Mouse (Mus musculus) neural tube, embryonic 15.5 days (tissue): ENCODE measurements at regions not wholly inside any gene's neighbourhood (a gene's known extent, or its start where the extent isn't known, plus 50 kb on each side); places are given as distances from the start of the nearest gene placed in this dataset.
"Not testable (repeated sequence)": the region's sequence is repeated elsewhere in the genome, so short reads cannot be mapped to it uniquely, and the experiment has no call there.

ENCODE experiments used
- ATAC-seq: fragments of 200-750 bp; cut with Nextera tagmentation; 2 replicates; pipeline ENCODE4 v1.8.0; 2017; ENCODE audit warnings: mild to moderate bottlenecking, moderate TSS enrichment, moderate library complexity; ENCODE audit not compliant: low FRiP score
- H3K27ac ChIP-seq: fragments of 300-500 bp; sonication (generic); replicated peaks from 2 replicates; pipeline ENCODE4 v1.5.1; 2015; ENCODE audit warnings: mild to moderate bottlenecking, inconsistent platforms
- H3K27me3 ChIP-seq: fragments of 300-500 bp; sonication (generic); replicated peaks from 2 replicates; pipeline ENCODE4 v1.6.1; 2015; ENCODE audit warnings: inconsistent platforms
- H3K36me3 ChIP-seq: fragments of 300-500 bp; sonication (generic); 2 replicates; pipeline ENCODE4 v1.6.1; 2015; ENCODE audit warnings: inconsistent platforms
- H3K4me1 ChIP-seq: fragments of 300-500 bp; sonication (generic); 2 replicates; pipeline ENCODE4 v1.6.1; 2015; ENCODE audit warnings: inconsistent platforms
- H3K4me2 ChIP-seq: fragments of 300-500 bp; sonication (generic); 2 replicates; pipeline ENCODE4 v1.6.1; 2015; ENCODE audit warnings: inconsistent platforms, mild to moderate bottlenecking, moderate library complexity
- H3K4me3 ChIP-seq: fragments of 300-500 bp; sonication (generic); replicated peaks from 2 replicates; pipeline ENCODE4 v1.5.1; 2015; ENCODE audit warnings: mild to moderate bottlenecking, inconsistent platforms
- H3K9ac ChIP-seq: fragments of 300-500 bp; sonication (generic); replicated peaks from 2 replicates; pipeline ENCODE4 v1.6.1; 2015; ENCODE audit warnings: mild to moderate bottlenecking, inconsistent platforms
- H3K9me3 ChIP-seq: fragments of 300-500 bp; sonication (generic); replicated peaks from 2 replicates; pipeline ENCODE4 v1.6.1; 2016; ENCODE audit warnings: inconsistent platforms
- WGBS: fragments of 180-500 bp; shearing (Covaris S2); methylation state at CpG from one replicate; pipeline ENCODE4 v1.1.7; 2015; ENCODE audit warnings: mixed read lengths; 5-methylcytosine and 5-hydroxymethylcytosine counted together

DNA sequence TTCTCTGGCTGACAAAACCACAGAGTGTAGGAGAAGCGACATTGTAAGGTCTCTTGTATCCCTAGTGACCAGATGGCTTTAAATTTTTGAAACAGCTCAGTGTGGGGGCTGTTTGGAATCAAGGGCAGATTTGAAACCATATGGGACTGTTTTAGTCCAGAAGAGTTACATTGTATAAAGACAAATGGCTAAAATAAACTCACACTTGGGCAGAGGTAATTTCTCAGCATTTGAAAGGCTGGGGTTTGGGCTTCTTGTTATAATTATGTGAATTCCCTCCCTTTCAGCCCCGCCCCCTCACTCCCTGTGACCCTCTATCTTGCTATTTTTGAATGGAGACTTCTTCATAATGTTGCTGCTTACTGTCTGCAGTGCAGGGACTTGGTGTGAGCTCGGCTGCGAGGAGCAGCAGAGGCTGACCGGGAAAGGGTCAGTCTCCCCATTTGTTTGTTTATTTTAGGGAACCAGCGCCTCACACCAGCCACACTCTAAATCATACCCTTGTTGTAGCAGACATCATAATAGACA, 344.0 kb upstream of the Nova1 start:
- ATAC-seq, result peak; percentile 62
- Histone ChIP-seq H3K4me3 (0 out of 2 replicates have a peak overlapping the region, but pooled peaks have one; percentile 2), H3K27ac (peak overlapping the region; percentile 77), H3K9ac (no peak overlapping the region), H3K9me3 (no peaks in the 10 kb centered on the region), H3K36me3 (no peaks in the 10 kb centered on the region), H3K4me1 (peaks cover 25% of the 10 kb centered on the region), H3K4me2 (peak overlapping the region; percentile 47), H3K27me3 (no peaks in the 10 kb centered on the region)
- 9% methylated on average over 6 of the region's 6 CpGs for WGBS

DNA sequence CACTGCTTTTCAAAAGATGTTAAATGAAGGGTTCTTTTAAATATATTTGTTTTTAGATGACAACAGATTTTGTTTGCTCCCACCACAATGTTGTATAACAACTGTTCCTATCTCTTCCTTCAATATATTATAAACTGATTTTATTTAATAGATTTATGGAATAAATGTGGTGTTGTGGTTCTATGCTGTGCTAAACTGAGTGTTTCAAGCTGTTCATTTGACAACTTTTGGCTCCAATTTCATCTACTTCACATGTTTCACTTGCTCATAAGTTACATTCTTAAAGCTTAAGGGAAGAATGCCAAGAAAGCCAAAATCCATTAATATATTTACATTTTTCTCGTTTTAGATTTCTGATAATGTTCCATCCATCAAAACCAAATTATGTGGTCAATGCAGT, 341.9 kb upstream of the Nova1 start:
- H3K4me3 ChIP-seq, result no peak overlapping the region
- H3K36me3 ChIP-seq, result no peaks in the 10 kb centered on the region
- no peak overlapping the region for H3K4me2 ChIP-seq
- no peaks in the 10 kb centered on the region for H3K9me3 ChIP-seq
- H3K27me3 ChIP-seq, result no peaks in the 10 kb centered on the region
- 76% methylated on average over 1 of the region's 1 CpGs for WGBS
- no peak overlapping the region for H3K9ac ChIP-seq
- H3K4me1 ChIP-seq, result peaks cover 25% of the 10 kb centered on the region
- no peak overlapping the region for H3K27ac ChIP-seq
- no peak for ATAC-seq

DNA sequence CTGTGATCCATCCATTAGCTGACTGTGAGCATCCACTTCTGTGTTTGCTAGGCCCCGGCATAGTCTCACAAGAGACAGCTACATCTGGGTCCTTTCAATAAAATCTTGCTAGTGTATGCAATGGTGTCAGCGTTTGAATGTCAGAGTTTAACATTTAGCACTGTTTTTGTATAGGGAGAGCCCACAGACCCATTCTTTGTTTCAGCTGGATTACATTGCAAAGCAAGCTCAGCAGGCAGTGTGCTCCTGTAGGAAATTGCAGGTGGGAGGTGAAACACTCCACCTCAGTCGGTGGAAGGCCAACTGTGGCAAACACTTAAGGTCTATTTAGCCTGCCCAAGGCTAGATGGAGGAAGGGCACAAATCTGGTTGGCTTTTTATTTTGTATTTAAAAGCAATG, 337.2 kb upstream of the Nova1 start:
- 27% methylated on average over 3 of the region's 3 CpGs for WGBS
- not testable (repeated sequence) for H3K4me3 ChIP-seq, H3K27me3 ChIP-seq, H3K36me3 ChIP-seq, ATAC-seq, H3K4me1 ChIP-seq, H3K4me2 ChIP-seq, H3K27ac ChIP-seq, H3K9me3 ChIP-seq, H3K9ac ChIP-seq

- Histone ChIP-seq H3K27ac (no peak overlapping the region), H3K9me3 (no peaks in the 10 kb centered on the region), H3K27me3 (no peaks in the 10 kb centered on the region), H3K36me3 (no peaks in the 10 kb centered on the region), H3K9ac (no peak overlapping the region), H3K4me2 (no peak overlapping the region), H3K4me1 (no peaks in the 10 kb centered on the region), H3K4me3 (no peak overlapping the region)
- no peak for ATAC-seq
- WGBS, result 45% methylated on average over 4 of the region's 4 CpGs
Measured at GRCm38 (mm10) chr12:47140677-47141076, 321.9 kb upstream of the Nova1 start.

DNA sequence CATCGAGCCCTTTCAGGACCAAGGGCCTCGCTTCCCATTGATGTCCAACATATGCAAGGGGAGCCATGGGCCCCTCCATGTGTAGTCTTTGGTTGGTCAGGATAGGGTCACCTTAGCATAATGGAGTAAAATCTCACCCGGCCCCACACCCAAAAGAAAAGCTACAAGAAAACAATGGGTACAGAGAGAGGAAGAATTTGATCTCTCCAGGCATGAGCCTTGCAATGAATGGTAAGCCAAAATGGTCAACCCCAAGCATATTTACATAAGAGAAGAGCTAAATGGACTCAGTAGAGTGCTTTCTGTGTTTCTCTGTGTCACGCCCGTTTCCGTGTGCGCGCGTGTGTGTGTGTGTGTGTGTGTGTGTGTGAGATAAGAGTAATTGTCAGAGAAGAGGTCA, 311.1 kb upstream of the Nova1 start:
- ATAC-seq, result no peak
- Histone ChIP-seq H3K9ac (no peak overlapping the region), H3K36me3 (no peaks in the 10 kb centered on the region), H3K4me3 (no peak overlapping the region), H3K9me3 (no peaks in the 10 kb centered on the region), H3K27ac (no peak overlapping the region), H3K27me3 (no peaks in the 10 kb centered on the region), H3K4me1 (no peaks in the 10 kb centered on the region), H3K4me2 (no peak overlapping the region)
- 88% methylated on average over 9 of the region's 9 CpGs for WGBS

DNA sequence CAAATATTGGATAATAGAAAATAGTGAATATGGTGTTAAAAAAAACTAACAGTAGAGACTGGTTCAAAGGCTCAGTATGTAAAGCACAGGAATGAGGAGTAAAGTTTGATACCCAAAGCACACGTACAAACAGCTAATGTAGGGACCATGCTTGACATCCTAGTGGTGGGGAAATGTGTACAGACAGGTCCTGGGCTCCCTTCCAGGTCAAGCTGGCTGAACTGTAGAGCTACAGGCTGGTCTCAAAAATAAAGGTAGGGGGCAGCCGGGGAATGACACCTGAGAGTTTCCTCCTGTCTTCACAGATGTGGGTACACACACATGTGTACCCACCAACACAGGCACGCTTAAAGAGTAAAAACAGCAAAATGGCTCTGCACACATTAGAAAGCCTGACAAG, 309.9 kb upstream of the Nova1 start:
- Histone ChIP-seq H3K9ac (no peak overlapping the region), H3K27me3 (no peaks in the 10 kb centered on the region), H3K4me2 (no peak overlapping the region), H3K27ac (no peak overlapping the region), H3K4me3 (no peak overlapping the region), H3K4me1 (no peaks in the 10 kb centered on the region), H3K9me3 (no peaks in the 10 kb centered on the region), H3K36me3 (no peaks in the 10 kb centered on the region)
- WGBS, result 88% methylated on average over 3 of the region's 3 CpGs
- no peak for ATAC-seq

DNA sequence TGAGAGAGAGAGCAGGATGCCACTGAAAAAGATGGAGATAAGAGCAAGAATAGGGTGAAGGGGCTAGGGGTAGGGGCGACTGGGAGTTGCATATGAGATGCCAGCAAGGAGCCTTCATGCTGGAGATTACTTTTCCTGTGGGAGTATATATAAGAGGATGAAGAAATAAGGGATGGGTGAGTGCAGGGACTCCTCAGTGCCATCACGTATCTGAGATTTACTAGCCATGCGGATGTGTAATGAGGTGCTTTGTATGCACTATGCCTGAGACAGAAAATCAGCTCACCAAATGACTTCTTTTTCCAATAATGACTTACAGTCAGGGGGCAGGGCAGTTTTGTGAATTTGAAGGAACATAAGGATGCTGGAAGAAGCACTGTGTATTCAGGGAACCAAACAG, 302.7 kb upstream of the Nova1 start:
- Histone ChIP-seq H3K9me3 (no peaks in the 10 kb centered on the region), H3K9ac (no peak overlapping the region), H3K4me3 (no peak overlapping the region), H3K36me3 (no peaks in the 10 kb centered on the region), H3K4me2 (no peak overlapping the region), H3K4me1 (no peaks in the 10 kb centered on the region), H3K27me3 (no peaks in the 10 kb centered on the region), H3K27ac (peak overlapping the region; percentile 61)
- 24% methylated on average over 3 of the region's 3 CpGs for WGBS
- peak; percentile 66 for ATAC-seq

DNA sequence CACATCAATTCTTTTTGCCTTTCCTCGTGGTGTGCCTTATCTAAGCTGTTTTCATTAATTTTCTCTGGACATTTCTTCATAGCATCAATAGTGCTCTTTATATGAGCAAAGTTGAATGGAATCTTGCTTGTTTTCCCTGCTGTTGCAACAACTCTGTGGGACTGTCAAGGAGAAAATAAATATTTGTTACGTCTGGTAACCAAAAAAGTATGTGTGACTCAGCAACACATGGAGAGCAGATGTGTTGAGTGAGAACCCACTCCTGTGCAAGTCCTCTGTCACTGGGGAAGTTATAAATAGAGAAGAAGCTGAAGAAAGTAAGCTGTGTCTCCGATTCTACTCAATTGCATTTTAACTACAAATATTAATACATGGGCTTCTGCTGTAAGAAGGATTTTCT, 298.8 kb upstream of the Nova1 start:
- H3K27ac ChIP-seq, result no peak overlapping the region
- no peaks in the 10 kb centered on the region for H3K9me3 ChIP-seq
- WGBS, result 78% methylated on average over 3 of the region's 3 CpGs
- no peaks in the 10 kb centered on the region for H3K27me3 ChIP-seq
- ATAC-seq, result no peak
- no peak overlapping the region for H3K9ac ChIP-seq
- H3K36me3 ChIP-seq, result no peaks in the 10 kb centered on the region
- no peaks in the 10 kb centered on the region for H3K4me1 ChIP-seq
- no peak overlapping the region for H3K4me2 ChIP-seq
- no peak overlapping the region for H3K4me3 ChIP-seq

GRCm38 (mm10) chr12:47089234-47089633, 270.5 kb upstream of the Nova1 start:
- no peaks in the 10 kb centered on the region for H3K27me3 ChIP-seq
- H3K9me3 ChIP-seq, result no peaks in the 10 kb centered on the region
- no peak overlapping the region for H3K9ac ChIP-seq
- no peak overlapping the region for H3K4me2 ChIP-seq
- H3K4me3 ChIP-seq, result no peak overlapping the region
- H3K36me3 ChIP-seq, result no peaks in the 10 kb centered on the region
- H3K27ac ChIP-seq, result no peak overlapping the region
- H3K4me1 ChIP-seq, result no peaks in the 10 kb centered on the region
- no peak for ATAC-seq

DNA sequence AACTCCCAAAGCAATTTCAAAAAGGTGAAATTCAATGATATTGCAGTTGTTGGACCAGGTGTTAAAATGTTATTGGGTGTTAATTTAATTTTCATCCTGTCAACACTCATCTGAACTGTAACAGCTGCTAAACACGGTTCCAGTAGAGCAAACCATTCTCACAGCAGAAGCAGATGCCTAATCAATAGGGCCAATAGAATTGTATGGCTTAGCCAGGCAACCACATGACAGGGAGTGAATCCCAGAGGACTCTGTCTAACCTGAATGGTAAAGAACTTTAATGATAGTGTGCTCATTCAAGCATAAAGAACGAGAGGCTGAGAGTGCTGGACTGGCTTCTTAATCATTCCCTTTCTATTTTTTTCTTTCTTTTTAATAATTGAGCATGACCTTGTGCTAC, 256.2 kb upstream of the Nova1 start:
- Histone ChIP-seq H3K9ac (no peak overlapping the region), H3K9me3 (no peaks in the 10 kb centered on the region), H3K4me1 (no peaks in the 10 kb centered on the region), H3K36me3 (no peaks in the 10 kb centered on the region), H3K27me3 (no peaks in the 10 kb centered on the region), H3K4me3 (no peak overlapping the region), H3K4me2 (no peak overlapping the region), H3K27ac (no peak overlapping the region)
- WGBS, result 53% methylated on average over 2 of the region's 2 CpGs
- no peak for ATAC-seq

- Histone ChIP-seq H3K4me2 (no peak overlapping the region), H3K27ac (no peak overlapping the region), H3K9ac (no peak overlapping the region), H3K4me3 (no peak overlapping the region), H3K4me1 (no peaks in the 10 kb centered on the region), H3K9me3 (no peaks in the 10 kb centered on the region), H3K27me3 (no peaks in the 10 kb centered on the region), H3K36me3 (no peaks in the 10 kb centered on the region)
- WGBS, result 83% methylated on average over 1 of the region's 1 CpGs
- ATAC-seq, result no peak
Measured at GRCm38 (mm10) chr12:47052474-47052873, 233.7 kb upstream of the Nova1 start.

DNA sequence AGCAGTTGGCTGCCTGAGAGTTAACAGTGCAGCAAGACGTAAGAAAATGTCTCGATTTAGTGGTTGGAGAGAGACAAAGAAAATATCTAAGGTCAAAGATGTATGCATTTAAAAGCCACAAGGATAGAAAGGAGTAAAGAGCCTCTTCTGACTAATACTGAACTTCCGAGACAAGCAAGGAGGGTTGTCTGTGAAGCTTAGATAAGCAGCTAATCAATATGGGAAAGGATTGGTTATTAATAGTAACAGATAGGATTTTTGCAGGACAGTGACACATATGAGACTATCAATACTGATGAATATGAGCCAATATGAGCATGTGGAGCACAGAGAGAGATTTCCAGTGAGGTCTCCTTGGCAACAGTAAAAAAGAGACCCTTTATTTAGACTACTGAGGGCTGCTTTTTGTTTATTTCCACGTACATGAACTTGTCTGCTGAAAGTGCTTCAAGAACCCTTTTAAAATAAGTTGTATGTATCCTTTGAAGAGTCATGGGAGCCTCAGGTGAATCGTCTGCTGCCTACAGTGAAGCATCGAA, 202.2 kb upstream of the Nova1 start:
- Histone ChIP-seq H3K9ac (no peak overlapping the region), H3K9me3 (no peaks in the 10 kb centered on the region), H3K27ac (0 out of 2 replicates have a peak overlapping the region, but pooled peaks have one; percentile 18), H3K4me1 (no peaks in the 10 kb centered on the region), H3K36me3 (no peaks in the 10 kb centered on the region), H3K4me2 (no peak overlapping the region), H3K27me3 (no peaks in the 10 kb centered on the region), H3K4me3 (no peak overlapping the region)
- WGBS, result 76% methylated on average over 6 of the region's 6 CpGs
- no peak for ATAC-seq

DNA sequence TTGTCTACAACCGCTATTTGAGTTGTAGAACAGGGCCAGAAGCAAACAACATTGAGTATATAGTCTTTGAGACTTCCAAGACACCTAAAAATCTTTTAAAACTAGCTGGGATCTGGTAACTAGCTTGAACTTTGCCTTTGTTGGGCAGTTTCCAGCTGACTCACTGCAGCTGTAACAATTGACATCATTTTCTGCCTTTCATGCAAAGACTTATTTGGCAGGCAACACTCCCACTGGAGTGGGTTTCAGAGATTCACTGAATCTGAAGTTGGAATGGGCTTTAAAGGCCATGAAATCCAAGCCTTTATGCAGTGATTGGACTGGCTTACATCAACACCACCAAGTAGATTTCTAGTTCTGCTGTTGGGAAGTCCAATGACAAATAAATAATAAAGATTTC, 173.6 kb upstream of the Nova1 start:
- H3K4me2 ChIP-seq, result no peak overlapping the region

More for the DNA sequence above, 173.6 kb upstream of the Nova1 start:
- Histone ChIP-seq H3K9me3 (no peaks in the 10 kb centered on the region), H3K9ac (no peak overlapping the region), H3K4me3 (no peak overlapping the region), H3K27me3 (no peaks in the 10 kb centered on the region), H3K4me1 (no peaks in the 10 kb centered on the region), H3K27ac (no peak overlapping the region), H3K36me3 (no peaks in the 10 kb centered on the region)
- WGBS, result 86% methylated on average over 1 of the region's 1 CpGs
- ATAC-seq, result no peak
